Mouse (Mus musculus) cortical plate, adult 2 months (tissue): ENCODE results near the gene Get4. TPM values are rescaled to one million over a fixed set of nuclear protein-coding genes. Genes with fewer than 3 reads are reported as not detected.

Experiments used
- H3K27ac ChIP-seq: fragments of 200-500 bp; 2 replicates; pipeline ENCODE4 v1.5.1; 2012; ENCODE audit warnings: low read length, control low read depth, inconsistent platforms; ENCODE audit not compliant: insufficient read depth
- H3K4me1 ChIP-seq: fragments of 200-500 bp; 2 replicates; pipeline ENCODE4 v1.6.1; 2011; ENCODE audit warnings: low read length; ENCODE audit not compliant: control insufficient read depth, insufficient read depth
- H3K4me3 ChIP-seq: fragments of 200-500 bp; 2 replicates; pipeline ENCODE4 v1.5.1; 2011; ENCODE audit warnings: mild to moderate bottlenecking, low read length, control low read depth; ENCODE audit not compliant: insufficient read depth
- CTCF ChIP-seq: fragments of 200-500 bp; IDR thresholded peaks from 2 replicates; pipeline ENCODE4 v1.5.1; 2011; ENCODE audit warnings: mild to moderate bottlenecking, control low read depth, low read length; ENCODE audit not compliant: insufficient read depth; ENCODE audit errors: extremely low read depth
- POLR2A ChIP-seq: fragments of 200-500 bp; IDR thresholded peaks from 2 replicates; pipeline ENCODE4 v1.6.1; 2011; ENCODE audit warnings: mild to moderate bottlenecking, low read length, control low read depth; ENCODE audit not compliant: insufficient read depth; ENCODE audit errors: extremely low read depth
- polyA plus RNA-seq: library from polyadenylated mRNA; depleted of rRNA; stranded (reverse); fragments of >200 nt; gene quantifications from 2 replicates; pipeline ENCODE4 v1.2.3, GENCODE M21; 2012

Get4 gene
- polyA plus RNA-seq, 1 experiment, result 82.6 TPM

DNA sequence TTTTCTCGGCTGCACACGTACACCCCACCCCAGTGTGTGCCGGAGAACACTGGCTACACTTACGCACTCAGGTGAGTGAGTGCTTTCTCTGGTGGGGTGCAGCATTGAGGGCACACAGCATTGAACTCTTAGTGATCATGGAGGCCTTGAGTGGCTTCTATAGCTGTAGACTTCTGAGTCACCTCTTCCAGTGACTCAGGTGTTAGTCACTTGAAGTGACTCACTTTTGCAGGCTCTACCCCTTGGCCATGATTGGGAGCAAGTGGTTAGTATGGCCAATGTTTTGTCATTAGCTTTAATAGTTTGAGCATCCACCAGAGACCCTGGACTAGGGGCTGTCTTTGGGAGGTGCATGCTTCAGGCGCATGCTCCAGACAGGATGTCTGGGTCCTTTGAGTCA is 36.9 kb upstream of the Get4 start:
- Histone ChIP-seq H3K4me1 (peaks cover 7% of the 10 kb centered on the region), H3K4me3 (no peak overlapping the region), H3K27ac (no peak overlapping the region)
- TF ChIP-seq POLR2A (no peak), CTCF (no peak)

DNA sequence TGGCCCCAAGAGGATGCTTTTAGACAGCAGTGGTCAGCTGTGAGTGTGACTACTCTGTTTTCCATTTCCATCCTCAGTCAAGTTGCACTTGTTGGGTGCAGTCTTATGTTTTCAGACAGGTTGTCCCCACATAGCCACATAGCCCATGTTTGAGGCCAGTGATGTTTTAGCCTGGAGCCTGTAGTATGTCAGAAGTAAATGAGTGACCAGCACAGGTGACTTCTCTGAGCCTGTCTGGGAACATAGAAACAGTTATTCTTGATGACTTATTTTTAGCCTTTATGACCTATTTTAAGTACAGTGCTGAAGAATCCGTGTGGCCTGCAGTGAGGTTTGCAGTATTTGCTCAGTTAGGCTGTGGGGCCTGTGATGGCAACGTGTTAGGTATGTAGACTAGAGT is 36.0 kb upstream of the Get4 start:
- TF ChIP-seq CTCF (no peak), POLR2A (no peak)
- Histone ChIP-seq H3K4me1 (peaks cover 7% of the 10 kb centered on the region), H3K4me3 (no peak overlapping the region), H3K27ac (no peak overlapping the region)

DNA sequence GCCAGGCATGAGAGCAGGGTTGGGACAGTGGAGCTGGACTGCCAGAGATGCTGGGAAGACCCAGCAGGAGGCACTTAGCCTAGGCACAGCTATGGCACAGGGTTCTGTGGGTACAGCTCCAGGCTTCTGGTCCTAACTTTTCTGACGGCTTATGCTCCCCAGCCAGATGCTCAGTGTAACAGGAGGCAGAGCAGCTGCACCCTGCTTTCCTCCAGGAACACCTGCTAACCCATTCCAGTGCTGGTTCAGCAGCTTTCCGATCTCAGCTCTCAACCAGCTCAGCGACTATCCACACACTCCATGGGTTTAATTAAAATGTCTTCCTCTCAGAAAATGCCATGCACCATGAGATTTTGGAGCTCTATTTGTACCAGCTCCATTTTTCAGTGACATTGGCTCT is 35.4 kb upstream of the Get4 start:
- no peak for TF ChIP-seq CTCF
- TF ChIP-seq POLR2A, result no peak

DNA sequence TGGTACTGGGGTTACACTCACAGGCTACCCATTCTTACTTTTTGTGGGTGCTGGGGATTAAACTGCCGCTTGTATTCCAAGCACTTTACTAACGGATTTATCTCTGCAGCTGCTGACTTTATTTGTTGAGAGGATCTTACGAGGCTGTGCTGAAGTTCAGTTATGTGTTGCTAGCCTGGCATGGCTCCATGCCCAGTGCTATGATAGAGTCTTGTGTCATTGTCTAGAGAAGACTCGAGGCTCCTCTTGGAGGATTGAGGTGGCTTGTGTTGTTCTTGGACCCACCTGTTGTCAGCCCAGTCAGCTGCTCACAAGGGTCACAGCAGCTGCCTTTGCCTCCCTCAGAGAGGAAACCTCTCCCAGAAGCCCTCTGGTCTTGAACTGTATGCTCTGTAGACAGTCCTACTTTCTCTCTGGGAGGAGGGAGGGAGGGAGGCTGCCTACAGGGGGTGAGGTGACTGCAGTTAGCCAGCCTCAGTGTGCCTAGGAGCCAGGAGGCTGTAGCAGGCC is 32.1 kb upstream of the Get4 start:
- H3K4me3 ChIP-seq, result no peak overlapping the region
- H3K4me1 ChIP-seq, result peaks cover 5% of the 10 kb centered on the region
- TF ChIP-seq POLR2A, result no peak
- no peak for TF ChIP-seq CTCF
- H3K27ac ChIP-seq, result 0 out of 2 replicates have a peak overlapping the region, but pooled peaks have one; percentile 2

More for the DNA sequence above, 35.4 kb upstream of the Get4 start:
- peak overlapping the region; percentile 15; the same call in 1 of the 2 replicates for H3K27ac ChIP-seq
- peaks cover 7% of the 10 kb centered on the region for H3K4me1 ChIP-seq
- no peak overlapping the region for H3K4me3 ChIP-seq

DNA sequence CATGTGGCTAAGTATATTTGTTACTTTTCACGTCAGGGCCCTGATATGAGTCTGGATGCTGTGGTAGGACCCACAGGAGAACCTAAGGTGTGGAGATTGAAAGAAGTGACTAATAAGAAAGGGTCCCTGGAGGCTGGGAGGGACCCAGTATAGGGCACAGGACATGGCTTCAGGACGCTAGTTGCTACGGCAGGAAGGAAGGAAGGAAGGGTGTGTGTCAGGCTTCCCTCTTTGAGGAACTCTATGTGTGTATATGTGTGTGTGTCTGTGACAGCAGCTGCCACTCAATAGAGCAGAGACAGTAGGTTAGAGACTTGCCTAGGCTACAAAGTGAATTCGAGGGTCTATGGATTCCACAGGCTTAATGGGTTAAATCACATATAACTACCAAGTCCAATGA is 31.5 kb upstream of the Get4 start:
- Histone ChIP-seq H3K4me1 (peaks cover 4% of the 10 kb centered on the region; the same call in 1 of the 2 replicates), H3K27ac (0 out of 2 replicates have a peak overlapping the region, but pooled peaks have one; percentile 2), H3K4me3 (no peak overlapping the region)
- TF ChIP-seq POLR2A (no peak), CTCF (no peak)

DNA sequence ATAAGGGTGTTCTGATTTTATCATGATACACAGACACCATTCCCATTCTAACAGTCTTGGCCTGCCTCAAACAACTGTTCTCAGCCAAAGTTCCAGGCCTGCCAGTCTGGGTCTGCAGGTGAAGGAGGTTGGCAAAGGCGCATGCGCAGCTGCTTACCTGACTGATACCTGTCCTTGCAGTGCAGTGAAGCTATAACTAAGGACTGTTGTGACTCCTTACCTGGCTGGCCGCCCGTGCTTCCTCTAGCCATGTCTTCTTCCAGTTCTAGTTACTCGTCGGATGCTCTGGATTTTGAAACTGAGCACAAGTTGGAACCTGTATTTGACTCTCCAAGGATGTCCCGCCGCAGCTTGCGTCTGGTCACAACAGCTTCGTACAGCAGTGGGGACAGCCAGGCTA is 28.8 kb upstream of the Get4 start:
- Histone ChIP-seq H3K4me3 (no peak overlapping the region), H3K4me1 (0 out of 2 replicates have a peak, but pooled peaks cover 1% of the 10 kb centered on the region), H3K27ac (no peak overlapping the region)
- no peak for TF ChIP-seq POLR2A
- TF ChIP-seq CTCF, result no peak

DNA sequence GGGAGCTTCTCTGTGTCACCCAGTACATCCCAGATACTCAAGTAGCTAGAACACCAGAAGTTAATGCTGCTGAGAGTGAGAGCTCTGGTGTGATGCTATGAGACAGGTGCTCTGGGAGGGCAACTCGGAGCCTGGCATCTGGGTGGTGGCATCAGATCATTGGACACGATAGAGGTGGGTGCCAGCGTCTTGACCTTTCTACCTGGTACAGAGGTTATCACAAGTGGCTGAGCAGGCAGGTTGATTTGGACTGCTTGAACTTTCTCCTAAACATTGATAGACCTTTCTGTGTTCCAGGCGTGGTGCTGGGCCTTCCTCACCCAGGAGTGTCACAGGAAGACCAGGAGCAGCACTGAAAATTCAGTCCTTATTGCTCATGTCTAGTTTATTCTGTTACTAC is 24.9 kb upstream of the Get4 start:
- Histone ChIP-seq H3K27ac (no peak overlapping the region), H3K4me1 (0 out of 2 replicates have a peak, but pooled peaks cover 1% of the 10 kb centered on the region), H3K4me3 (no peak overlapping the region)
- TF ChIP-seq CTCF (no peak), POLR2A (no peak)

DNA sequence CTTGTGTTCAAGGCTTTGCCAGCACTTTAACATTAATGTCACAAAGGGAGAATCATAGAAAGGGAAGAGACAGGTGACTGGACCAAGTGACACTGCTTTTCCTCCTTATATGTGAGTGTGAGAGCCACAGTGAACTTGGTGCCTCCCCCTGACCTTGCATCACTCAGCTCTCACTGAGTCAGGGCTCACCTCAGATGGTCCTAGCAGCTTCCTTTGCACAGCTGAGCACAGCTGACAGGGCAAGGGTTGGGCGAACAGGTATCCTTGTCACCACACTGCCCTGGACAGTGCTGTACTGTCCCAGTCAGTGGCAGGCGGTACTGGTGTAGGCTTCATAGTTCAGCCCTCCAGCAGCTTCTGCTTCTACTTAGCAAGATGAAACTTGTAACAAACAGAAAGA is 24.5 kb upstream of the Get4 start:
- Histone ChIP-seq H3K4me1 (0 out of 2 replicates have a peak, but pooled peaks cover 1% of the 10 kb centered on the region), H3K27ac (no peak overlapping the region), H3K4me3 (no peak overlapping the region)
- no peak for TF ChIP-seq POLR2A
- no peak for TF ChIP-seq CTCF

DNA sequence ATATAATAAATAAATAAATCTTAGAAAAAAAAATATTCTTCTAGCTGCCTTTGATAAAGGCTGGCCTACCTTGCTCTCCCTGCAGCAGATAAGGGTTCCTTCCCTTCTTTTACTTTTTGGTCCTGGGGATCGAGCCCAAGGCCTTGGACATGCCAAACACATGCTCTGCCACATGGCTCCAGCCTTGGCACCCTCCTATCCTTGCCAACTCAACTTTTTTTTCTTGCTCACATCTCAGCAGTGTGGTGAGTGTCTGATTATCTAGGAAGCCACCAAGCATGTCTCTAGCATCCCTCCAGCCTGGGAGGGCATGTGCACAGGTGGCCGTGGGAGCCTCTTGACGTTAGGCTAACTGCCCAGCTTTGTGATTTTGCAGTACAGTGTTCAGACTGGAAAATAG is 23.8 kb upstream of the Get4 start:
- TF ChIP-seq CTCF, result no peak
- TF ChIP-seq POLR2A, result no peak
- 0 out of 2 replicates have a peak, but pooled peaks cover 1% of the 10 kb centered on the region for H3K4me1 ChIP-seq
- H3K27ac ChIP-seq, result no peak overlapping the region
- no peak overlapping the region for H3K4me3 ChIP-seq

DNA sequence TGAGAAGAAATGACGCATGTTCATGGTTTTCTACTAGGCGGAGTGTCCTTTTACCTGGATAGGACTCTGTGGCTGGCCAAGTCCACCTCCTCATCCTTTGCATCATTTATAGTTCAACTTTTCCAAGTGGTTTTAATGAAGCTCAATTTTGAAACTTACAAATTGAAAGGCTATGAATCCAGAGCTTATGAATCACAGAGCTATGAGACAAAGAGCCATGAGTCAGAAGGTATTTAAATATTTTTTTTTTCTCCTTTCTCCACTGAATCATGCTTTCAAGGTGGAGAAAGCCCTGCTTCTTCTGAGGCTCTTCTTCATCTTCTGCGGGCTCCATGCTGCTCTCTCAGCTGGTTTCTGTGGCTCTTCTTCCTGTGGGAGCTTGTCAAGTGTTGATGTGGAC is 22.4 kb upstream of the Get4 start:
- no peak overlapping the region for H3K4me3 ChIP-seq
- TF ChIP-seq CTCF, result no peak
- no peaks in the 10 kb centered on the region for H3K4me1 ChIP-seq
- no peak overlapping the region for H3K27ac ChIP-seq
